Mouse (Mus musculus): ENCODE results near the gene Vmn1r95. TPM values are rescaled to one million over a fixed set of nuclear protein-coding genes. Genes with fewer than 3 reads are reported as not detected.
"Not testable (repeated sequence)": the region's sequence is repeated elsewhere in the genome, so short reads cannot be mapped to it uniquely, and the experiment has no call there.

The Vmn1r95 gene
- not detected for total RNA-seq (2021)
- long read RNA-seq, experiment 1 = 0 reads
- long read RNA-seq, experiment 2 = 0 reads

DNA sequence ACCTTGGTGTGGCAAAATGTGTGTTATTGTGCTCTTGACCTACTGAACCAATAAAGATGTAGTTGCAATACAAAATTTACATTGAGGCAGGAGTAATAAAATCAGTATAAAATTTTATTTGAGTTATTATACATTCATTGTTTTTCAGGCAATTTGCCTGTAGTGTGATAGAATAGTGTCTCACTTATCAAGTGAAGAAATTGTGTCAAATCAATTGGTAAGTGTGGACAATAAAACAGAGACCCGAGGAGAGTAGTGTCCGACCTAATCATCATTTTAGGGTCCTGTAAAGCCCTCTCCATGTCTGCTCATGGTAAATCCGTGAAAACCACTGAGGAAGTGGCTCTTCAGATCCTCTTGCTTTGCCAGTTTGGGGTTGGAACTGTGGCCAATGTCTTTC is at the start of gene Vmn1r95:
Gene Vmn1r95 (plus strand): TSS at position 301 of the 400 bp plus-strand sequence.
- H3K27ac ChIP-seq; H3K4me3 ChIP-seq; DNase-seq; intact Hi-C loops (cut with DNase I): not testable (repeated sequence)

DNA sequence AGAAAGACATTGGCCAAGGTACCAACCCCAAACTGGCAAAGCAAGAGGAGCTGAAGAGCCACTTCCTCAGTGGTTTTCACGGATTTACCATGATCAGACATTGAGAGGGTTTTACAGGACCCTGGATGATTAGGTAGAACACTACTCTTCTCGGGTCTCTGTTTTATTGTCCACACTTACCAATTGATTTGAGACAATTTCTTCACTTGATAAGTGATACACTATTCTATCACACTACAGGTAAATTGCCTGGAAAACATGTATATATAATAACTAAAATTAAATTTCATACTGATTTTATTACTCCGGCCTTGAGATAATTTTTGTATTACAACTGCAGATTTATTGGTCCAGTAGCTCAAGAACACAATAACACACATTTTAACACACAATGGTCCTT is 25.2 kb upstream of the Vmn1r95 start, which contains the start of gene Vmn1r94:
Gene Vmn1r94 (minus strand): TSS at position 101 of the 400 bp plus-strand sequence.
- DNase-seq; H3K27ac ChIP-seq; intact Hi-C loops (cut with DNase I); H3K4me3 ChIP-seq: not testable (repeated sequence)

DNA sequence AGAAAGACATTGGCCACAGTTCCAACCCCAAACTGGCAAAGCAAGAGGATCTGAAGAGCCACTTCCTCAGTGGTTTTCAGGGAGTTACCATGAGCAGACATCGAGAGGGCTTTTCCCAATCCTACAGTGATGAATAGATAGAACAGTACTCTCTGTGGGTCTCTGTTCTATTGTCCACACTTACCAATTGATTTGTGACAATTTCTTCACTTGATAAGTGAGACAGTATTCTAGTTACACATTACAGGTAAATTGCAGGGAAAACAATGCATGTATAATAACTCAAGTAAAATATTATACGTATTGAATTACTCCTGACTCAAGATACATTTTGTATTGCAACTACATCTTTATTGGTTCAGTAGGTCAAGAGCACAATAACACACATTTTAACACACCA is 12.0 kb downstream of the Vmn1r95 start, which contains the start of gene Gm6164:
Gene Gm6164 (minus strand): TSS at position 101 of the 400 bp plus-strand sequence.
- H3K27ac ChIP-seq; DNase-seq; intact Hi-C loops (cut with DNase I); H3K4me3 ChIP-seq: not testable (repeated sequence)

DNA sequence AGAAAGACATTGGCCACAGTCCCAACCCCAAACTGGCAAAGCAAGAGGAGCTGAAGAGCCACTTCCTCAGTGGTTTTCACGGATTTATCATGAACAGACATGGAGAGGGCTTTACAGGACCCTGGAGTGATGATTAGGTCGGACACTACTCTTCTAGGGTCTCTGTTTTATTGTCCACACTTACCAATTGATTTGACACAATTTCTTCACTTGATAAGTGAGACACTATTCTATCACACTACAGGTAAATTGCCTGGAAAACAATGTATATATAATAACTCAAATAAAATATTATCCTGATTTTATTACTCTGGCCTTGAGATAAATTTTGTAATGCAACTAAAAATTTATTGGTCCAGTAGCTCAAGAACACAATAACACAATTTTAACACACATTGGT is 40.2 kb downstream of the Vmn1r95 start, which contains the start of gene Gm4498:
Gene Gm4498 (minus strand): TSS at position 101 of the 400 bp plus-strand sequence.
- H3K4me3 ChIP-seq; intact Hi-C loops (cut with DNase I); DNase-seq: not testable (repeated sequence)

More for the DNA sequence above, 40.2 kb downstream of the Vmn1r95 start, which contains the start of gene Gm4498:
- H3K27ac ChIP-seq = not testable (repeated sequence)

Other genes starting within 250 kb of the Vmn1r95 start
- gene Igsf23, start 243.0 kb upstream of the Vmn1r95 start, total RNA-seq (2021) = not detected
- gene Ceacam20, start 228.3 kb upstream of the Vmn1r95 start, total RNA-seq (2021) = not detected
- gene Nlrp9b, start 202.2 kb upstream of the Vmn1r95 start, total RNA-seq (2021) = not detected
- gene Vmn1r91, start 94.0 kb upstream of the Vmn1r95 start, total RNA-seq (2021) = not detected
- not detected for gene Gm16442, start 71.1 kb upstream of the Vmn1r95 start, total RNA-seq (2021)
- not detected for gene Vmn1r93, start 54.6 kb upstream of the Vmn1r95 start, total RNA-seq (2021)
- gene Vmn1r94, start 25.3 kb upstream of the Vmn1r95 start, total RNA-seq (2021) = not detected
- gene Gm6164, start 11.9 kb downstream of the Vmn1r95 start, total RNA-seq (2021) = not detected
- not detected for gene Gm4498, start 40.1 kb downstream of the Vmn1r95 start, total RNA-seq (2021)
- not detected for gene Gm5890, start 69.1 kb downstream of the Vmn1r95 start, total RNA-seq (2021)
- not detected for gene Gm4133, start 140.4 kb downstream of the Vmn1r95 start, total RNA-seq (2021)
- not detected for gene Gm5728, start 181.7 kb downstream of the Vmn1r95 start, total RNA-seq (2021)
- gene Vmn1r100, start 224.2 kb downstream of the Vmn1r95 start, total RNA-seq (2021) = not detected
- gene Vmn1r101, start 248.9 kb downstream of the Vmn1r95 start, total RNA-seq (2021) = not detected